Mouse (Mus musculus): ENCODE measurements around the gene Cntfr. TPM values are rescaled to one million over a fixed set of nuclear protein-coding genes. Genes with fewer than 3 reads are reported as not detected.
"Not testable (repeated sequence)": the region's sequence is repeated elsewhere in the genome, so short reads cannot be mapped to it uniquely, and the experiment has no call there.

Gene Cntfr
- polyA plus RNA-seq, 1 experiment from 2014 or later, result 32.7 TPM

DNA sequence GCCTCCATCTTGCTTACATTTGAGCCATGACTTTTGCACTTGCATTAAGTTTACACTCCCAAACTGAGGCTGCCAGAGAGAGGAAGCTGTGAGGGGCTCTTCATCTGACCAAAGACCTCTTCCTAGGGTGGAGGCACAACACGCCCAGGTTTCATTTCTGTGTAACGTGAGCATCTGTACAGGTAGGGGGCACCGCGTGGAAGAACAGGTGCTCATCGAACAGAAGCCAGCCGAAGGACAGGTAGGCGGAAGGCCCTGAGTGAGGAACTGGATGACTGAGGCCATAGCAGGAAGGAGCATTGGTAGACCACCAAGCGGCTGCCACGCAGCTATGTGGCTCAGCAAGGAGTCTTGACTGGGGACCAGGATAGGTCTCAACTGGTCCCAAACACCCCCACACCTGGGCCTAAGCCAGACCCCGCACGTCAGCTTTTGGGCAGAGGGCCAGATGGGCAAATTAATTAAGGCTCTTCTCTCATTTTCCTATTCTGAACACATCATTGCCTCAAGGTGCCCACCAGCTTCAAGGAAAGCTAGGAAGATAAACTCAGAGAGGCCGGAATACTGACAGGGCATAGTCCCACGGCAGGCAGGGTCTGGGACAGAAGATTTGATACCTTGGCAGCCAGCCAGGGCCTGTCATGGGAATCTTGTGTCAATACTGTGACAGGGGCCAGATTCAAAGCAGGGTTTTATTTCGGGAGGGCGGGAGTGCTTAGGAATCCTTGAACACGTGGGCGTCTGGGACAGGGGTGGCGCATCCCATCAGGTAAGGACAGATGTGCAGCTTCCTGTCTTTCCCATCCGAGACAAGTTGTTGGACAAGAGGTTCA lies 9.2 kb upstream of the Cntfr start:
- Histone ChIP-seq H3K9ac (replicated peaks) (no peak overlapping the region), H3K27ac (peak overlapping the region; percentile 69), H3K4me2 (replicated peaks) (peak overlapping the region; percentile 35), H3K36me3 (peaks cover 7% of the 10 kb centered on the region; the same call in 1 of the 2 replicates), H3K4me1 (replicated peaks) (peaks cover 38% of the 10 kb centered on the region), H3K4me3 (replicated peaks) (no peak overlapping the region), H3K9me3 (no peaks in the 10 kb centered on the region), H3K27me3 (peaks cover 16% of the 10 kb centered on the region)
- 59% methylated on average over 19 of the region's 19 CpGs for WGBS
- ATAC-seq, result peak; percentile 43; the same call in 1 of the 2 replicates

DNA sequence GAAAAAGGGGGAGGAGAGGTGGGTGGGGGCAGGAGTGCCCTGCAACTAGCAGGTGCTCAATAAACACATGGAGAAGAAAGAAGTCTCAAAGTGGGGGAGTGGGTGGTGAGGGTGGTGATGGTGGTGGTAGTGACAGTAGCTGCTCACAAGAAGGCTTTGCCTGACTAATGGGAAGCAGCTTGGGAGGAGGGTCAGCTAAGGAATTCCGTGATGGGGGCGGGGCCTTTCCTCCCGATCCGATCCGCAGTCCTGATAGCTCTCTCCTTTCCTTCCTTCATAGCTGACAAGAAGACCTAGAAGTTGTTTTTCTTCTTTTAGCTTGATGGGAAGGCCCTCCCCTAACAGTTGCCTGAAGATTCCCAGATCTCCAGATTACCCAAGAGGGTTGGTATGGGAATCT lies 7.8 kb upstream of the Cntfr start:
- Histone ChIP-seq H3K9ac (replicated peaks) (no peak overlapping the region), H3K4me2 (replicated peaks) (no peak overlapping the region), H3K27me3 (peaks cover 16% of the 10 kb centered on the region), H3K4me3 (replicated peaks) (no peak overlapping the region), H3K9me3 (no peaks in the 10 kb centered on the region), H3K27ac (no peak overlapping the region), H3K4me1 (replicated peaks) (peaks cover 35% of the 10 kb centered on the region), H3K36me3 (no peaks in the 10 kb centered on the region)
- ATAC-seq, result no peak
- WGBS, result 4% methylated on average over 5 of the region's 5 CpGs

DNA sequence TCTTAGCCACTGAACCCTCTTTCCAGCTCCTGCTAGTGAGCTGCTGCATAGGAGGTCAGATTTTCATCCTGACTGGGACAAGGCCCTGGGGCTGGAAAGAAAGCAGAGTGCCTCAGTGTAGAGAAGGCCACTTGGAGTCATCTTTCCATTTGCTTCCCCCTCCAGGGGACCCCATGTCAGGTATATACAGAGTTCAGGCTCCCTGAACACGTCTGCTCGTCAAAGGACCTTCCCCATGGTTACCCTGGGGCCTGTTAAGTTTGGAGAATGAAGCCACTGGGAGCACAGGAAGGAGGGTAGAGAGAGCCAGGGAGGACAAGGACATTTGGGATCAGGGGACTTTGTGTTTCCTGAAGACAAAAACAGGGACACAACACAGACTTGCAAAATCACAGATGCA lies 5.3 kb upstream of the Cntfr start:
- H3K9ac ChIP-seq (replicated peaks); H3K9me3 ChIP-seq; ATAC-seq; H3K4me2 ChIP-seq (replicated peaks); H3K27ac ChIP-seq; H3K36me3 ChIP-seq; H3K4me3 ChIP-seq (replicated peaks): not testable (repeated sequence)
- Histone ChIP-seq H3K4me1 (replicated peaks) (peaks cover 24% of the 10 kb centered on the region), H3K27me3 (peaks cover 16% of the 10 kb centered on the region)
- WGBS, result 72% methylated on average over 2 of the region's 2 CpGs

DNA sequence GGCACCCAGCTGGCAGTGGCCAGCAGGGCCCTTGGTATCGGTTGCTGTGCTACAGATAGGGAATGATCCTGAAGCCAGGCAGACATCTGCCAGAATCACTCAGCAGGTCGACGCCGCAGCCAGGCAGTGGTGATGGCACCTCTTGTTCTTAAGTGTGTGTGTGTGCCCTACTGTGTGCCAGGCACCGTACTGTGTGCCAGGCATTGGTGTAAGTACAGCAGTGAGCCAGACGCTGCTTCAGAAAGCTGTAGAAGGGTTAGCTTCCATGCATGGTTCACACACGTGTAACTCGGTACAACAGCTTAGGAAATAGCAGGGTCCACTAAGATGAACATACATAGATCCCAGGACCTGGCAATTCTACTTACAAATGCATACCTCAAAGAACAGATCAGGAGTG lies 3.3 kb upstream of the Cntfr start:
- not testable (repeated sequence) for H3K36me3 ChIP-seq; H3K4me1 ChIP-seq (replicated peaks); H3K27ac ChIP-seq; H3K4me3 ChIP-seq (replicated peaks); H3K9ac ChIP-seq (replicated peaks); H3K9me3 ChIP-seq; H3K4me2 ChIP-seq (replicated peaks); ATAC-seq
- peaks cover 12% of the 10 kb centered on the region for H3K27me3 ChIP-seq
- 85% methylated on average over 6 of the region's 8 CpGs for WGBS

DNA sequence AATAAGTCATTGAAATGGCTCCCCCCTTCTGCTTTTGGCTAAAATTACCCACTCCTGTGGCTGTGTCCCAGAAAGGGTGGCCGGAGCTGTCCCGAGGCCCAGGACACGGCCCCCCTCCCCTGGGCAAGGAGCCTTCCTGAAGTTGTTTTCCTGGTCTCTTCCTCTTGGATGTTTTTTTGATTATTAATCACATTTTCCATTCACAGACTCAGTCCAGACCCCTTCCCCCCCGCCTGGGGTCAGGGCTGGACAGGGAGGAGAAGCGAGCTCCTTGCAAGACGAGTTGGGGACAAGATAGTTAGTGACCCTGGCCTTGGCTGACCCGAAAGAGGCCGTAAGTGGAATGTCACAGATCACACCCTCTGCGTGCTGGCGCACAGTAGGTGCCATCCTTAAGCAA lies 2.9 kb upstream of the Cntfr start, which contains the start of gene Il11ra1:
Gene Il11ra1, plus strand, starts transcription at position 207 of the 400 bp plus-strand sequence.
- 85% methylated on average over 10 of the region's 10 CpGs for WGBS
- not testable (repeated sequence) for H3K36me3 ChIP-seq; H3K4me3 ChIP-seq (replicated peaks); H3K27me3 ChIP-seq; H3K27ac ChIP-seq; H3K4me1 ChIP-seq (replicated peaks); ATAC-seq; H3K9ac ChIP-seq (replicated peaks); H3K9me3 ChIP-seq
- H3K4me2 ChIP-seq (replicated peaks), result peak within 1 kb of the TSS; percentile 32

DNA sequence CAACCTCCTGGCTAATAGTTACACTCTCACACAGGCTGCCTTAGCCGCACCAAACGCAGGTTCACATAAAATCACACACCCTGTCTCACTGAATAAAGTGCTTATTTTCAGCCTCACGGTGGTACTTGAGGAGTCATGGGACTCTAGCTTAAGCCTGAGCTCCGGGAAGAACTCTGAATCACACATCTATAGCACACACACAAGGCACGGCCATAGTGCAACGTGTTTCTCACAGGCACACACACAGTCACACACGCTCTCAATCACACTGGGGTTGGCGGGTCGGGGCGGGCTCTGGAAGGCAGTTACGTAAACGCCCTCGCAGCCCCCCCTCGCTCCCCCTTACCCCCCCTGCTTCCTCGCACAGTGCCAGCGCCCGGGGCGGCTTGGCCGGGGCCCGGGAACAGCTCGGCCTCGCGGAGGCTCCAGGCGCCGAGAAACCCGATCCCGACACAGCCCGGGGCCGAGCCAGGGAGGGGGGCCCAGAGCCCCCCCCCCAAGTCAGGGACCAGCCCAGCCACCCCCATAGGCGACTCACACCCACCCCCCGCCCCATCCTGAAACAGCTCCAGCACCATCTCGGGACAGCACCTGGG lies 1.6 kb upstream of the Cntfr start:
- not testable (repeated sequence) for H3K9me3 ChIP-seq; H3K27me3 ChIP-seq; H3K36me3 ChIP-seq; H3K4me3 ChIP-seq (replicated peaks); ATAC-seq; H3K9ac ChIP-seq (replicated peaks); H3K4me1 ChIP-seq (replicated peaks); H3K27ac ChIP-seq
- WGBS, result 9% methylated on average over 14 of the region's 32 CpGs
- peak overlapping the region; percentile 32 for H3K4me2 ChIP-seq (replicated peaks)

DNA sequence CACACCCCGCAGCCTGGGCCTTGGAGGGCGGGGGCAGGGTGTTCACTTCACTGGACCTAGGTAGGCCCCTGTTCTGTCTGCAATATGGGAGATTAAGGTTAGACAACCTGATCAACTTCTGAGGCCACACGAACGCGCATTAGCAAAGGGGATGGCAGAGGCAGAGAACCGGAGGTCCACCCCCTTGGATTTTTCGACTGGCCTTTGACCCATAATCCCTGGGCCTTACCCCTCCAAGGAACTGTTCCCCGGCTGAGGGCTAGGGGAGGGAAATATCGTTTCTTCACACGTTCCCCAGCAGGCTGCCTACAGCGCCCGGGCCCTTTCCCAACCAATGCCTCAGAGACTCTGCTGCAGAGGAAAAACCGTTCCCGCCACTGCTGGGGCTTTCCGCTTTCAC lies 437 bp downstream of the Cntfr start:
- ATAC-seq; H3K9me3 ChIP-seq; H3K4me3 ChIP-seq (replicated peaks); H3K4me2 ChIP-seq (replicated peaks); H3K27me3 ChIP-seq; H3K36me3 ChIP-seq; H3K4me1 ChIP-seq (replicated peaks); H3K9ac ChIP-seq (replicated peaks); H3K27ac ChIP-seq: not testable (repeated sequence)
- 7% methylated on average over 14 of the region's 15 CpGs for WGBS

DNA sequence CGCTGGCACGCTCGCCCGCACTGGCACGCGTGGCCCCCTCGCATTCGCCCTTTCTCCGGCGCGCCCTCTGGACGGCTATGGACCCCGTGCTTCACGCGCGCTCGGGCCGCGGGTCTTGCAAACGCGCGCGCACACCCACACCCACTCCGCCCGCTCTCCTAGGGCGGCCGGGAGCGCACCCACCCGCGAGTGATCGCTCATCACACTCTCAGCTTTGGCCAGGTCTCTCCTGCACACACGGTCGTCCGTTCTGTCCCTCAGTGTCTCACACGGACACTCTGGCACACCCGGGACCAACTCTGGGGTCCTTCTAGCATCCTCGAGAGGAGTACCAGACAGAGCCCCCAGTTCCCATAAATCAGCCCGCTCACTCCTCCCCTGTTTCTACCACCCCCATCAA lies 1.1 kb downstream of the Cntfr start:
- not testable (repeated sequence) for H3K9me3 ChIP-seq; ATAC-seq; H3K9ac ChIP-seq (replicated peaks); H3K4me1 ChIP-seq (replicated peaks); H3K36me3 ChIP-seq; H3K27ac ChIP-seq; H3K27me3 ChIP-seq
- WGBS, result 2% methylated on average over 21 of the region's 38 CpGs
- H3K4me3 ChIP-seq (replicated peaks), result peak overlapping the region; percentile 25
- H3K4me2 ChIP-seq (replicated peaks), result peak overlapping the region; percentile 46

DNA sequence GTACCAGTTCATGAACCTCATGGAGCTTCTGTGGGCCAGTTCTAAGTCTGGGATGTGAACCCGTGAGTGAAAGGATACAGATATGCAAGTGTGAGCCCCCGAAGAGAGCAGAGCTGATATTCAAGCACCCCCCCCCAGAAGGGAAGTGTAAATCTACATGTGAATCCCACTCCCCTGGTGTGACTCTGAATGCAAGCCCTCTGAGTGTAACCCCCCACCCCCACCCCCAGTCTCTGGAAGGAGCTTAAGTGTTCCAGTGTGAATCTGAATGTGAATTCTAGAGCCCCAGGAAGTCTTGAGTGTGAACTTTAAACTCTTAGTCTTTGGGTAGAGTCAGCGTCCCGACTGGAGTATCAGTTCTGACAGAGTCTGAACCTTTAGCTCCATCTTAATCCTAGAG lies 3.4 kb downstream of the Cntfr start:
- H3K27me3 ChIP-seq, H3K36me3 ChIP-seq, H3K9me3 ChIP-seq, H3K27ac ChIP-seq, ATAC-seq: not testable (repeated sequence)
- Histone ChIP-seq H3K4me1 (replicated peaks) (peaks cover 17% of the 10 kb centered on the region), H3K4me2 (replicated peaks) (peak overlapping the region; percentile 49), H3K4me3 (replicated peaks) (peak overlapping the region; percentile 19), H3K9ac (replicated peaks) (0 out of 2 replicates have a peak overlapping the region, but pooled peaks have one; percentile 36)
- 1% methylated on average over 4 of the region's 4 CpGs for WGBS

DNA sequence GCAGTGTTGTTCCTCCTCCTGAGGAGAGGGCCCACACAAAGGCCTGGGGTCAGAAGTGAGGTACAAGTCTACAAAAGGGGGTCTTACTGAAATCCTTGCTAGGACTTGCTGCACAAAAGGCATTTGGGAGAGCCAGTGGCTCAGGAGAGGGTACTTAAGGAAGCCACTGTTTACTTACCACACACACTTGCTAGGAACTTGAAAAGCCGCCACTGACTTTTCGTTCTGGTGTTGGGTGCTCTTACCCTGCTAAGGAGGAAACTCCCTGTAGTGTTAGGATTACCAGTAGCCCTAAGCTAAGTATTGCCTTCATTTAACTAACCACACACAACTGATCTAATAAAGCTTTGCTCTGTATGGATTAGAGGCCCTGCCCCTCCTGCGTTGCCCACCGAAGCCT lies 6.9 kb downstream of the Cntfr start:
- WGBS, result no CpG with 5 or more reads among the region's 4 CpGs
- not testable (repeated sequence) for H3K36me3 ChIP-seq; H3K9ac ChIP-seq (replicated peaks); H3K27me3 ChIP-seq; H3K9me3 ChIP-seq; H3K4me3 ChIP-seq (replicated peaks); H3K4me2 ChIP-seq (replicated peaks); ATAC-seq; H3K27ac ChIP-seq
- H3K4me1 ChIP-seq (replicated peaks), result peaks cover 25% of the 10 kb centered on the region

DNA sequence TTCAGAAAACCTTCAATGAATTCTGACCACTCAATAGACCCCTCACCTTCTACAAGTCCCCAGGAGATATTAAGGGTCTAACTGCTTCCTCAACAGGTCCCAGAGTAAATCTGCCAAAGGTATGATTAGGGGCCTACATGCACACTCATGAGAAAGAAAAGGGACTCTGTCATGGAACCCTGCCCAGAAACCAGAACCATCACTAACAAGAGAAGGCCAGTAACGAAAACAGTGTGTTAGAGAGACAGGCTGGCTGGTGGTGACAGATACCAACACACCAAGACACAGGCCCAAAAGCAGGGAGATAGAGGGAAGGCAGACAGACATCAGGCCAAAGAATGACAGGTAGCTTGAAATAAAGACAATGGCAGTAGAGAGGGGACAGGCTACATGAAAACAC lies 8.3 kb downstream of the Cntfr start:
- H3K27ac ChIP-seq, result peak overlapping the region; percentile 30; the same call in 1 of the 2 replicates
- H3K4me3 ChIP-seq (replicated peaks); H3K9ac ChIP-seq (replicated peaks); H3K4me2 ChIP-seq (replicated peaks); H3K9me3 ChIP-seq; H3K27me3 ChIP-seq; ATAC-seq; H3K36me3 ChIP-seq: not testable (repeated sequence)
- WGBS, result 46% methylated on average over 1 of the region's 1 CpGs
- peaks cover 31% of the 10 kb centered on the region for H3K4me1 ChIP-seq (replicated peaks)

DNA sequence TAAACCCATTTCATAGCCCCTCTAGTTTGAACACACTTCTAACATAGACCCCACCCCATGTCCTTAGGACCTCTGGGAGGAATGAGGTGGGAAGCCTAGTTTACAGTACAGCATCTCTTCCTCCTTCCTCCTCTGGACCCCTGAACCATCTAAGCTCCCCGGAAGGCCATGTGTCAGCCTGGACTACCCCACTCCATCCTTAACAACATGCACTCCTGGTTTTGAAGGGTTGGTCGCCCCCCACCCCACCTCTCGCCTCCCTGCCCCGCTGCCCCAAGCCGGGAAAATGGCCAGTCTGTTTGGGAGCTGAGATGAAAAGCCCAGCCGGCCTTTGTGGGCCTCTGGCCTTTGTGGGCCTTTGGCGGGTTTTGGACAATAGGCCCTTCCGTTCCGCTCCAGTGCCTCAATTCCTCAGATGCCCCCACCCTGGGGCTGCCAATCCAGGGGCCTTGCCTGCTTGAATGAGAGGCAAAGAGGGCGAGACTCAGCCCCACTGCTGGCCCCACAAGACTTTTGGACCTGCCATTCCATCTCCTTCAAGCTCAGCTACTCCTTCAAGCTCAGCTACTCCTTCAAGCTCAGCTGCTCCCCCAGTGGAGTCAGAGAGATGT lies 10.9 kb downstream of the Cntfr start:
- WGBS, result 6% methylated on average over 10 of the region's 10 CpGs
- H3K27ac ChIP-seq, result peak overlapping the region; percentile 60
- H3K36me3 ChIP-seq, result not testable (repeated sequence)

More for the DNA sequence above, 10.9 kb downstream of the Cntfr start:
- peaks cover 42% of the 10 kb centered on the region for H3K4me1 ChIP-seq (replicated peaks)
- H3K9me3 ChIP-seq; H3K9ac ChIP-seq (replicated peaks); H3K27me3 ChIP-seq; H3K4me3 ChIP-seq (replicated peaks); H3K4me2 ChIP-seq (replicated peaks): not testable (repeated sequence)
- ATAC-seq, result peak; percentile 27
